Mouse (Mus musculus) heart, postnatal 0 days (tissue): ENCODE data around the gene Foxn3.

Experiments
- CTCF ChIP-seq: IDR thresholded peaks from 2 replicates; pipeline ENCODE4 v1.5.1; 2016; ENCODE audit warnings: antibody characterized with exemption, control low read depth, low read depth
- EP300 ChIP-seq: IDR thresholded peaks from 2 replicates; pipeline ENCODE4 v1.6.1; 2016; ENCODE audit warnings: antibody characterized with exemption, low read depth

DNA sequence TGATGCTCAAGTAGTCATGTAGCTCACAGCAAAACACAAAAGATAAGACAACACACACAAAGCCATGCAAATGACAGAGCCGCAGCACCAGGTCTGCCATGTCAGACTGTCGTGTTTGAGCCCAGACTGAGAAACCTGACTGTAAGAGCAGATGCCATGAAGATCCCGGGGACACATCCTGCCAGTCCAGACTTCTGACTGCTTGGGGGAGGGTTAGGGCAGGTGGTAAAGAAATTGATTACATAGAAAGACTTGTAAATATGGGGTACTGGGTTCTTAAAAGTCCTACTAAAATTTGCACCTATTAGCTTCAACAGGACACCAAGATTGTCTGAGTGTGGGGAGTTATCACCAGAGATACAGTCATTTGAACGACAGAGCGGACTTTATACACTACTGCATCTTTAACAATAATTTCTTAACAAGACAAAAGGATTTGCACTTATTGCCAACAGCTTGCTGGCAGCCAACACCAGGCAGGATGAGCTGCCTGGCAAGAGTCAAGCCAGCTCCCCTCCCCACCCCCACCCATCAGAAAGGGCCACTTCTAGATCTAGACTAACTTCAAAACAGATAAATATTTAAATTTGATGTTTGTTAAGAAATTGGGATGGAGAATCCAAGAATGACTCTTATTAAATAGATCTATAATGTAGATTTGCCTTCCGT is 256.7 kb downstream of the Foxn3 start:
- no peak for TF ChIP-seq CTCF
- TF ChIP-seq EP300, result no peak
